Mouse (Mus musculus): ENCODE measurements around the gene Fgfr1op2. TPM values are rescaled to one million over a fixed set of nuclear protein-coding genes. Genes with fewer than 3 reads are reported as not detected.

The Fgfr1op2 gene
- polyA plus RNA-seq, 1 experiment = 101 TPM

GRCm38 (mm10) chr6:146583366-146584046 is 6.5 kb downstream of the Fgfr1op2 start:
- Histone ChIP-seq H3K4me3 (ENCODE audit: insufficient read depth, low read length) (no peak overlapping the region), H3K4me1 (ENCODE audit: control insufficient read depth, insufficient read depth, low read length) (no peaks in the 10 kb centered on the region), H3K27ac (ENCODE audit: insufficient read depth, low read length) (no peak overlapping the region)
- TF ChIP-seq CTCF (IDR thresholded peaks at IDR 0.05; ENCODE audit: borderline replicate concordance, insufficient read depth, low read length) = no peak

- no peak overlapping the region for H3K27ac ChIP-seq (ENCODE audit: insufficient read depth, low read length)
- no peak overlapping the region for H3K4me3 ChIP-seq (ENCODE audit: insufficient read depth, low read length)
- no peak for TF ChIP-seq CTCF (IDR thresholded peaks at IDR 0.05; ENCODE audit: borderline replicate concordance, insufficient read depth, low read length)
- no peaks in the 10 kb centered on the region for H3K4me1 ChIP-seq (ENCODE audit: control insufficient read depth, insufficient read depth, low read length)
Observed at GRCm38 (mm10) chr6:146585134-146585533, 8.1 kb downstream of the Fgfr1op2 start.

- H3K4me3 ChIP-seq (ENCODE audit: insufficient read depth, low read length) = no peak overlapping the region
- H3K4me1 ChIP-seq (ENCODE audit: control insufficient read depth, insufficient read depth, low read length) = no peaks in the 10 kb centered on the region
- TF ChIP-seq CTCF (IDR thresholded peaks at IDR 0.05; ENCODE audit: borderline replicate concordance, insufficient read depth, low read length) (no peak), POLR2A (IDR thresholded peaks at IDR 0.05; ENCODE audit: low read depth, low read length) (no peak)
- no peak overlapping the region for H3K27ac ChIP-seq (ENCODE audit: insufficient read depth, low read length)
Observed at GRCm38 (mm10) chr6:146602601-146603000, 25.6 kb downstream of the Fgfr1op2 start.

- H3K27ac ChIP-seq (ENCODE audit: insufficient read depth, low read length) = no peak overlapping the region
- H3K4me3 ChIP-seq (ENCODE audit: insufficient read depth, low read length) = no peak overlapping the region
- no peaks in the 10 kb centered on the region for H3K4me1 ChIP-seq (ENCODE audit: control insufficient read depth, insufficient read depth, low read length)
- no peak for TF ChIP-seq CTCF (IDR thresholded peaks at IDR 0.05; ENCODE audit: borderline replicate concordance, insufficient read depth, low read length)
- no peak for TF ChIP-seq POLR2A (IDR thresholded peaks at IDR 0.05; ENCODE audit: low read depth, low read length)
Observed at GRCm38 (mm10) chr6:146603651-146604050, 26.6 kb downstream of the Fgfr1op2 start.

- Histone ChIP-seq H3K4me1 (ENCODE audit: control insufficient read depth, insufficient read depth, low read length) (no peaks in the 10 kb centered on the region), H3K27ac (ENCODE audit: insufficient read depth, low read length) (no peak overlapping the region), H3K4me3 (ENCODE audit: insufficient read depth, low read length) (no peak overlapping the region)
- TF ChIP-seq CTCF (IDR thresholded peaks at IDR 0.05; ENCODE audit: borderline replicate concordance, insufficient read depth, low read length) (no peak), POLR2A (IDR thresholded peaks at IDR 0.05; ENCODE audit: low read depth, low read length) (no peak)
Observed at GRCm38 (mm10) chr6:146611385-146611784, 34.4 kb downstream of the Fgfr1op2 start.

- TF ChIP-seq POLR2A (IDR thresholded peaks at IDR 0.05; ENCODE audit: low read depth, low read length) (no peak), CTCF (IDR thresholded peaks at IDR 0.05; ENCODE audit: borderline replicate concordance, insufficient read depth, low read length) (no peak)
- no peak overlapping the region for H3K4me3 ChIP-seq (ENCODE audit: insufficient read depth, low read length)
- no peaks in the 10 kb centered on the region for H3K4me1 ChIP-seq (ENCODE audit: control insufficient read depth, insufficient read depth, low read length)
- H3K27ac ChIP-seq (ENCODE audit: insufficient read depth, low read length) = no peak overlapping the region
Observed at GRCm38 (mm10) chr6:146611897-146612296, 34.9 kb downstream of the Fgfr1op2 start.

- H3K4me1 ChIP-seq (ENCODE audit: control insufficient read depth, insufficient read depth, low read length) = no peaks in the 10 kb centered on the region
- no peak overlapping the region for H3K27ac ChIP-seq (ENCODE audit: insufficient read depth, low read length)
- H3K4me3 ChIP-seq (ENCODE audit: insufficient read depth, low read length) = no peak overlapping the region
- no peak for TF ChIP-seq CTCF (IDR thresholded peaks at IDR 0.05; ENCODE audit: borderline replicate concordance, insufficient read depth, low read length)
- TF ChIP-seq POLR2A (IDR thresholded peaks at IDR 0.05; ENCODE audit: low read depth, low read length) = no peak
Observed at GRCm38 (mm10) chr6:146612736-146613135, 35.7 kb downstream of the Fgfr1op2 start.

GRCm38 (mm10) chr6:146613907-146614306 is 36.9 kb downstream of the Fgfr1op2 start:
- no peak overlapping the region for H3K27ac ChIP-seq (ENCODE audit: insufficient read depth, low read length)
- no peak for TF ChIP-seq POLR2A (IDR thresholded peaks at IDR 0.05; ENCODE audit: low read depth, low read length)

GRCm38 (mm10) chr6:146614541-146614940 is 37.5 kb downstream of the Fgfr1op2 start:
- TF ChIP-seq POLR2A (IDR thresholded peaks at IDR 0.05; ENCODE audit: low read depth, low read length) (no peak), CTCF (IDR thresholded peaks at IDR 0.05; ENCODE audit: borderline replicate concordance, insufficient read depth, low read length) (no peak)
- Histone ChIP-seq H3K4me1 (ENCODE audit: control insufficient read depth, insufficient read depth, low read length) (no peaks in the 10 kb centered on the region), H3K27ac (ENCODE audit: insufficient read depth, low read length) (no peak overlapping the region), H3K4me3 (ENCODE audit: insufficient read depth, low read length) (no peak overlapping the region)

More at GRCm38 (mm10) chr6:146613907-146614306, 36.9 kb downstream of the Fgfr1op2 start:
- Histone ChIP-seq H3K4me3 (ENCODE audit: insufficient read depth, low read length) (no peak overlapping the region), H3K4me1 (ENCODE audit: control insufficient read depth, insufficient read depth, low read length) (no peaks in the 10 kb centered on the region)

- no peak overlapping the region for H3K27ac ChIP-seq (ENCODE audit: insufficient read depth, low read length)
- H3K4me1 ChIP-seq (ENCODE audit: control insufficient read depth, insufficient read depth, low read length) = no peaks in the 10 kb centered on the region
- TF ChIP-seq CTCF (IDR thresholded peaks at IDR 0.05; ENCODE audit: borderline replicate concordance, insufficient read depth, low read length) (no peak), POLR2A (IDR thresholded peaks at IDR 0.05; ENCODE audit: low read depth, low read length) (no peak)
- H3K4me3 ChIP-seq (ENCODE audit: insufficient read depth, low read length) = no peak overlapping the region
Observed at GRCm38 (mm10) chr6:146615891-146616290, 38.9 kb downstream of the Fgfr1op2 start.

- TF ChIP-seq CTCF (IDR thresholded peaks at IDR 0.05; ENCODE audit: borderline replicate concordance, insufficient read depth, low read length) (no peak), POLR2A (IDR thresholded peaks at IDR 0.05; ENCODE audit: low read depth, low read length) (no peak)
- H3K4me1 ChIP-seq (ENCODE audit: control insufficient read depth, insufficient read depth, low read length) = no peaks in the 10 kb centered on the region
- H3K4me3 ChIP-seq (ENCODE audit: insufficient read depth, low read length) = no peak overlapping the region
- no peak overlapping the region for H3K27ac ChIP-seq (ENCODE audit: insufficient read depth, low read length)
Observed at GRCm38 (mm10) chr6:146616670-146617069, 39.7 kb downstream of the Fgfr1op2 start.
